Mouse (Mus musculus): ENCODE results near the gene Haspin. TPM values are rescaled to one million over a fixed set of nuclear protein-coding genes. Genes with fewer than 3 reads are reported as not detected.
"Not testable (repeated sequence)": the region's sequence is repeated elsewhere in the genome, so short reads cannot be mapped to it uniquely, and the experiment has no call there.

The Haspin gene
- total RNA-seq, 1 experiment from 2014 or later, result 6.5 TPM

DNA sequence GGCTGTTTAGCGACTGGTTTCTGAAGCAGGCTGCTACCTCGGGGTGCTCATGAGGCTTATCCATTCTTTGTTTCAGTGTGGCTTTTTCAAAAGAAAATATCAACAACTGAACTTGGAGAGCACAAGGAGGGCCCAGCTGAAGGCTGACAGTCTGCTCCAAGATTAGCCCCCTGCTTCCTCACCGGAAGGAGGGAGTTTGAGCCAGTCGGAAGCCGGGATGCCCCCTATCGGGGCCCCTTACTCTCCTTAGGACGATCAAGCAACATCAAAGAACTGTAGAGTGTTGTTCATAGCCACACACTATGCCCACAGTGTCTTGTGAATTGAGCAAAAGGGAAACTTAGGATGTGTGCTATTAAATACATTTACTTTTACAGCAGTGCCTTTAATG lies 8.9 kb upstream of the Haspin start:
- ATAC-seq (replicated peaks; ENCODE audit: insufficient number of reproducible peaks, low FRiP score, low TSS enrichment, poor library complexity, severe bottlenecking), result no peak

DNA sequence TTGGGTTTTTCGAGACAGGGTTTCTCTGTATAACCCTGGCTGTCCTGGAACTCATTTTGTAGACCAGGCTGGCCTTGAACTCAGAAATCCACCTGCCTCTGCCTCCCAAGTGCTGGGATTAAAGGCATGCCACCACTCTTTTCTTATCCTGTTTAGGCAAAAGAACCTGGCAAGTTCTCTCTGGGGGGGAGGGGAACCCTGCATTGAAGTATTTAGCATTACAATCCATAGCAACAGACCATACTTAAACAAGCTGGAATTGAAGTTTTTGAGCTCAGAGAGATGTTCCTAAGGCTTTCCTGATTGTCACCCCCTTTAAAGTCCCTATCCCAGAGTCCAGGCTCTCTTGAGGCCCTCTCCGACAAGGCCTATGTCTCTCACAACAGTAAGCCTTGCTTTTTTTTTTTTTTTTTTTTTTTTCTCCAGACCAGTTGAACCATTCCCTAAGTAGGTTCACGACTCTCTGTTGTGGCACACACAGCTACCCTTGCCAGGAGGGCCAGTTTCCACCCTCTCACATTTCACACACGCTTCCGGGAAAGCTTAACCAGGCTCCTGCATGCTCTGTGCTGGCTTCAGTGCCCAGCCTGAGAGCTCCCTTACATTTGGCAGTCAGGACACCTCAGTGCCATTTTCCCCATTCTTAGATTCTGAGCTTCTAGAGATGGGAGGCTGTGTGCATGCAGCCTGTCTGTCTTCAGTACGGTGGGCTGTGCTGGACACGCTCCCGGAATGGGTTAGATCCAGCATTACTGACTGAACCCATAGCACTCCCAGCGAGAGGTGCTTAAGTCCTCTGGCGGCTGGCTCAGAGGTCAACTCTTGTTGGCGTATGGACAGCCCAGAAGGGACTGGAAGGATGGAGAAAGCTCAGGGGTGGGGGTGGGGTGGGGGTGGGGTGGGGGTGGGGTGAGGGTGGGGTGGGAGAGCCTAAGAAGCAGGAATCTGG lies 8.2 kb upstream of the Haspin start:
- ATAC-seq (replicated peaks; ENCODE audit: insufficient number of reproducible peaks, low FRiP score, low TSS enrichment, poor library complexity, severe bottlenecking), result no peak

DNA sequence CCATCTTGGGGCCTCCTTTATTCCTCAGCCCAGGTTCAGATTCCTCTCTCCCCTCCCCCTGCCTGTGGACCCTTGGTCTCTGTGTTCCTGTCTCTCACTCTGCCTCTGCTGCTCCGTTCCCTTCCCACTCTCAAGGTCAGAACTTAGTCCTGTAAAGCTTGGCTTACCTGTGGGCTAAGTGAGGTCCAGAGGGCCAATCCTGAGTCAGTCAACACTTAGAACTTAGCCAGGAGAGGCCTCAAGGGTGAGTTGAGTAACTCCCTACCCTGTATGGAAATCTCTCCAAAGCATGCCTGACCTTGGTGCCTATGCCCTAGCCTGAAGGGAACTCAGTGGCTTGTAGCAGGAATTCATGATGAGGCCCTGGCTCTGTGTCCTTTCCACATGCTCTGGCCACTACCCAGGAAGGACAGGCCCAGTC lies 6.2 kb upstream of the Haspin start:
- ATAC-seq (replicated peaks; ENCODE audit: insufficient number of reproducible peaks, low FRiP score, low TSS enrichment, poor library complexity, severe bottlenecking), result no peak

DNA sequence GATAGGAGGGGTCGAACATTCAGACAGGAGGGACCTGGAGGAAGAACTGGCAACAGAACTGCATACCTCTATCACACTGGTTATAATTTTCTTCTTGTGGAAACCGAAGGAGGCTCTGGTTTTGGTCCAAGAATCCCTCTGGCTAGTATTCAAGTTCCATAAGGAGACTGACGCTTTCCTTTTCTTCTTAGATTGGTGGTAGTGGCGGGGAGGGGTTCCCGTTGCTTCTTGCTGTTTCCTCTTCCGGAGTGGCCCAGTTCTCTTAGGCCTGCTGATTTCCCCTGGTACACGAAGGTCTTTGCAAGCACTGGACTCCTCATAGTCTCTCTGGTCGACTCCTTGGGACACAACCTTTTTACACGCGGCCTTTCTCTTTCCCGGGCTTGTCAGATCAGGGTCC lies 978 bp downstream of the Haspin start:
- no peak for ATAC-seq (replicated peaks; ENCODE audit: insufficient number of reproducible peaks, low FRiP score, low TSS enrichment, poor library complexity, severe bottlenecking)

DNA sequence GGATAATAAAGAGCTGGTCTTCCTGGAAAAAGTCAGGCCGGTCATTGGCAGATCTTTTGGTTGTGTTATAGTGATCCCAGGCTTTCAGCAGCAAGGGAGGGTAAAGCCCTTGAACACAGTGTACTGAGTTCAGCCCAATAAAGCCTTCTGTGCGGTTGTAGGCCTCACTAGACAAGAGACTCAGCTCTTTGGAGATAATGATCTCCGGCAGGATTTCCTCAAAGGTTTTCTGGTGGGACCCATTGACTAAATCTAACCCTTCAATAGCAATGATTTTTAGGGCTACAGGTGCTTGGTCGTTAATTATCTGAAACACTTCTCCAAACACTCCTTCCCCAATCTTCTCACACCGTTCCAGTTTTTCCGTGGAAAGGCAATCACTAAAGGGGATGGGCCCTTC lies 1.5 kb downstream of the Haspin start:
- ATAC-seq (replicated peaks; ENCODE audit: insufficient number of reproducible peaks, low FRiP score, low TSS enrichment, poor library complexity, severe bottlenecking), result no peak

DNA sequence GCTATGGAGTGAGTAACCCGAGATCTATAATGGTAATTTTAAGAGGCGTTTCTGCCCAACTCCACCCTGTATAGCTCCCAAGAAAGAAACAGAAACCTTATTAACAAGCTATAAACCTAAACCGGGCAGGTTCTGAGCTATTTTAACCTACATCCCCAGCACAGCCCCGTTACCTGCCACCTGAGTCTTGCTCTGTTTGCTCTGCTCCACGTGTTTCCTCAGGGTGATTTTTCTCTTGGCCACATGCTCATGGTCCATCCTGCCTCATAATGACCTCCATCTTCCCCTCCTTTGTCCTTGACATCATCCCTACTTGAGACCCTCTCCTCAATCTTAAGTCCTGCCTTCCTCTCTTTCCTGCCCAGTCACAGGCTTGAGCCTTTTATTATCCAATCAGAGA lies 3.9 kb downstream of the Haspin start:
- no peak for ATAC-seq (replicated peaks; ENCODE audit: insufficient number of reproducible peaks, low FRiP score, low TSS enrichment, poor library complexity, severe bottlenecking)

DNA sequence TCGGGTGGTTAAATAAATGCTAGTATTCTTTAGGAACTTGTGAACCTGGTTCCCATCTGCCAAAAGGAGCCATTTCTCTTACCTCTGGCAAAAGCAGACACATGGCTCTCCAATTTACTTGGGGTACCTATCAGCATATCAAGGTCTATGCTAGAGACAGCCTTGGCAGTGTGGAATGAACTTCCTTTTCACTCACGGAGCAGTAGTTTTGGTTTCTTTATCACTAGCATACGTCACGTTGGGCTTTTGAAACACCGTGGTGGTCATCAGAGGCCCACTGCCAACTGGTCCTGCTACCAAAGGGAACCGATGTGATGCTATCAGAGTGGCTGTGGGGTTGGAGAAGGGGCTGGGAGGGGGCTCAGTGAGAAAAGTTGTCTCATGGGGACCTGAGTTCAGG lies 5.1 kb downstream of the Haspin start:
- ATAC-seq (replicated peaks; ENCODE audit: insufficient number of reproducible peaks, low FRiP score, low TSS enrichment, poor library complexity, severe bottlenecking), result peak; percentile 54; the same call in 1 of the 2 replicates

DNA sequence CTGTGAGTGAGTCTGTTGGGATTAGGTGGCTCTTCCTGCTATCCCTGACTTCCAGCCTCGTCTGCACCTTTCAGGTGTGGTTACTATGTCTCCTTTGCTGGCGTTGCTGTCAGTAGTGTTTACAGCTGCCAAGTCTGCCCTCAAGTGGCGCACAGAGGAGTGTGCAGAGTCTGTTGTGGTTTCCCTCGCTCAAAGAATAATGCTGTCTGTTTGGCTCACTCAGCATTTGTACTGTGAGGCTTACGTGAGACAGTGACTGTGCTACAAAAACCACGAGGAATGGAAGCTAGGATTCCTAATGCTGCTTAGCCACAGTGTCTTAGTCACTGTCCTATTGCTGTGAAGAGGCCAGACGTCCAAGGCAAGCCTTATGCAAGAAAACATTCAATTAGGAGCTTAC lies 7.1 kb downstream of the Haspin start:
- no peak for ATAC-seq (replicated peaks; ENCODE audit: insufficient number of reproducible peaks, low FRiP score, low TSS enrichment, poor library complexity, severe bottlenecking)

DNA sequence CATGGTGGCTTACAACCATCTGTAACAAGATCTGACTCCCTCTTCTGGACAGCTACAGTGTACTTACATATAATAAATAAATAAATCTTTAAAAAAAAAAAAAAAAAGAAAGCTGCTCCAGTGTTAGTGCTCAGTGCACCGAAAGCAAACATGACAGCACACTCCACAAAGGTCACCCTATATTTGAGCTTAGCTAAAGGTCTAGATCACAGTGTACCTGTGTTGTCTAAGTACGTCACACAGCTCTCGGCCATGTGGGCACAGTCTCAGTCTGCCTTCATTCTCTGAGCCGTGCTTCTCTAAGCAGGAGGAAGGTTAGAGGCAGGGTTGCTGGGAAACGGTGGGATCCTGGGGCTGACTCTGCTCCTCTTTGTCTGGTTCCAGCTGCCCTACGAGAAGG lies 11.6 kb downstream of the Haspin start:
- no peak for ATAC-seq (replicated peaks; ENCODE audit: insufficient number of reproducible peaks, low FRiP score, low TSS enrichment, poor library complexity, severe bottlenecking)

DNA sequence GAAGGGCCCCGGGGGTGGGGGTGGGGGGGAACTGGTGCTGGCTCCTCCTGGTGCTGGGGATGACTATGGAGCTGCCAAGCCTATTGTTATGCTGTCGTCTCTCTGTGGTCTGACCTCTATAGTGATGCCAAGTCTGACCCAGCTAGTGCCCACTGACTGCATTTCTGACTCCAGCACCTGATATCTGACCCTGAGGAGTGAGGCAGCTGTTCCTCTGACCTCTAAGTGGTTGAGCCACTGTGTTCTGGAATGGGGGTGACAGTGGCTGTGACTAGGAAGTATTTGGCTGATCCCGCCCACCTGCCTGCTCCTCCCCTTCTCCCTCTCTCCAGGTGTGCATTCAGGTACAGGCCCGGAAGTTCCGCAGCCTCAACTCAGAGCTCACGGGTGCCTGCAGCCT lies 26.7 kb downstream of the Haspin start:
- ATAC-seq (replicated peaks; ENCODE audit: insufficient number of reproducible peaks, low FRiP score, low TSS enrichment, poor library complexity, severe bottlenecking), result no peak

DNA sequence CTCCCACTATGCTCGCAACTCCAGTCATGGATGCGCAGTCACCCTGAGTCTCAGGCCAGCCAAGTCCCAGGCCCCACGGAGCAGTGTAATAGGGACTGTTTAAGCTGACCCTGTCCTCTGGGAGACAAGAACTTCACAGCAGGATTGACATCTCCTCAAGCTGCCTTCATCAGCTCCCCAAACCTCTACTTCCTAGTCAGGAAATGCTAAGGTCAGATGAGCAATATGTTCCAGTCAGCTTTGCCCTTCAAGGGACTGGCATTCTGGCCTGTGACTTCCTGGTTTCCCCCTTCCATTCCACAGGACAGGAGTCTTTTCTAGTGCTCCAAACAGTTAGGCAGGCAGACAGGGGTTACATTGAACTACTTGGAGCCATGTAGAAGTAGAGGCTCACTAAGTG lies 28.2 kb downstream of the Haspin start:
- no peak for ATAC-seq (replicated peaks; ENCODE audit: insufficient number of reproducible peaks, low FRiP score, low TSS enrichment, poor library complexity, severe bottlenecking)

DNA sequence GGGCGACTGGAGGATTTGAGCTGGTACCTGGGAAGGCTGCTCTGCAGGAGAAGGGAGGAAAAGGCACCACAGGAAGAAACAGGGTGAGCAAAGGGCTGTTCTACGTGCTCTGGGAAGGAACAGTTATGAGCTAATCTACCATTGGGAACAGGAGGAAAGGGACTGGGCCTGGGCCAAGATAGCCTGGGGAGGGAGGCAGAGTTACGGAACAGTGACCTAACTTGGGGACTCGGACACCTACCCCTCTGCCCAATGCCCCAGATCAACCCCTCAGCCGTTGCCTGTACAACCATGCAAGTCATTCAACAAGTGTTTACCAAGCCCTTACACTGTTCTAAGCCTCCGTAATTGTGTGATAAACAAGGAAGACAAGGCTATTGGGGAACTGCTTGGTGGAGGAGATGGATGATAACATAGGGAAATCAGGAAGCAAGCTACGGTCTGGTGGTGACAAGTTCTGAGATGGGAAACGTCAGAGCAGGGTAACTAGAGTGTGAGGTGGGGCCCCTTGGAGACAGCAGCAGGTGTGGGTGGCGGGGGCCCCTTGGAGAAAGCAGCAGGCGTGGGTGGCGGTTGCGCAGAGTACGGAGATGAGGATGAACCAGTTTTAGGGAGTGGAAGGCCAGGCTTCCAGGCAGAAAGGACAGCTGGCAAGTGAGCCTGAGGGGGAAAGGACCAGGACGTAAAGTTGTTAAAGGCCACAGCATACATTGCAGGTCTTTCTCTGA lies 29.0 kb downstream of the Haspin start:
- ATAC-seq (replicated peaks; ENCODE audit: insufficient number of reproducible peaks, low FRiP score, low TSS enrichment, poor library complexity, severe bottlenecking), result 0 out of 2 replicates have a peak, but pooled peaks have one; percentile 9

DNA sequence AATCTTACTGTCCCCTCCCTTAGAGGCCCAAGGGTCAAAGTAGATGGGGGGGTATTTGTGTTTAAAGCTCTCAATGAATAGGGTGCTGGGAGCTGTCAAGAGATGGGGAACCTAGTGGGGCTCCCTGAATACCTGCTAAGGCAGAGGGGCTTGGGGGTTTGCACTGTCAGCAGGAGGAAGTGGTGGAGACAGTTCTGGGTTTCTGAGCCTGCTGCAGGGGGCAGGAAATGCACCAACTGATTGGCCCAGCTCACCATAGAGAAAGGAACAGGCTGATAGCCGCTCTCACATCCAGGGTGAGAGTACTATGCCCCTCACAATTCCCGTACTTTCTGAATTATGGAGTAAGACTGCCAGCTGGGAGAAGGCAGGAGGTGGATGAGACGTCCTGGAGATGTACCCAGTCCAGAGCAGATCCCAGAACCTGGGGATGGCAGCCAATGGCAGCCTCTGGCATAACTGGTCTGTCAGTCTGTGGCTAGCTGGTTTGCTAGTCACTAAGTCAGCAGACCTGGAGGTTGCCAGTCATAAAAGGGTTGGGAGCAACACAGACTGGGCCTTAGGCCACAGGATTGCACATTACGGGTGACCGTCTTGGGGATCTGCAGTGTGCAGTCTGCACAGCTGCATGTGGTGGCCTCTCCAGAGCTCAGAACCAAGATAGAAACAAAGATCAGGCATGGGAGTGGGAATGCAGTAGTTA lies 29.7 kb downstream of the Haspin start:
- ATAC-seq (replicated peaks; ENCODE audit: insufficient number of reproducible peaks, low FRiP score, low TSS enrichment, poor library complexity, severe bottlenecking), result no peak

DNA sequence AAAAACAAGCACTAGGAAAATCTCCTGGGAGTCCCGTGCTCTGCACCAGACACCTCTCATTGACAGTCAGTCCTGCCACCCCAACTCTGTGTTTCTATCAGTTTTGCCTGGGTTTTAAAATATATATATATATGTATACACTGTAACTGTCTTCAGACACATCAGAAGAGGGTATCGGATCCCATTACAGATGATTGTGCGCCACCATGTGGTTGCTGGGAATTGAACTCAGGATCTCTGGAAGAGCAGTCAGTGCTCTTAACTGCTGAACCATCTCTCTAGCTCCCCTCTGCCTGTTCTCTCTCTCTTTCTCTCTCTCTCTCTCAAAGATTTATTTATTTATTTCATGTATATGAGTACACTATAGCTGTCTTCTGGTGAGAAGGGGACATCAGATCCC lies 30.7 kb downstream of the Haspin start:
- ATAC-seq (replicated peaks; ENCODE audit: insufficient number of reproducible peaks, low FRiP score, low TSS enrichment, poor library complexity, severe bottlenecking), result not testable (repeated sequence)

DNA sequence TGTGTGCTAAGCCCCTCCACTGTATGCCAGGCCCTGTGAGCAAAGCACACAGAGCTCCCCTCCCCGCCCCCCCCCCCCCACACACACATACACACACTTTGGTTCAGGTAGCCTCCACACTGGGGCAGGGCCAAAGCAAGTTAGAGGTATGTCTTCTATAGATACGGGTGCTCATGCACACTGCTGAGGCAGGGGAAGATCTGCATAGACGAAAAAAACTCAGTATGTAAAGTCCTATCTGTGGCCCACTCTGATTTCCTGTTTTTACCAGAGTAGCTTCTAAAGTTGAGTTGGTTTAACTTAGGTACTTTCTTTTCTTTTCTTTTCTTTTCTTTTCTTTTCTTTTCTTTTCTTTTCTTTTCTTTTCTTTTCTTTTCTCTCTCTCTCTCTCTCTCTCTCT lies 32.8 kb downstream of the Haspin start:
- ATAC-seq (replicated peaks; ENCODE audit: insufficient number of reproducible peaks, low FRiP score, low TSS enrichment, poor library complexity, severe bottlenecking), result no peak

DNA sequence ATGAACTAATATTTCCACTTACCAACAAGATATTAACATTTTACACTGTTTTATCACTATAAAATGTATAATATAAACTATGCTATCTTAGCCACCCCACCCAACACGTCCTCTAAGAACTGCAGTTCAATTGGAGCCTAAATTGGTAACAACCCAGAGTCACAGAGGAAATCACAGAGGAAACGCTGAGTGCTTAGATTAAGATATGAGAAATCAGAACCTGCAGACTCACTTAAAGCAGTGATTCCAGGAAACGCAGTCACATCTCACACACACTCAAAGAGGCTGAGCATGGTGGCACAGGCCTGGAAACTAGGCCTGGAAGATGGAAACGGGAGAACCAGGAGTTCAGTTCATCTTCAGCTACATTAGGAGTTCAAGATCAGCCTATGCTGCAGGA lies 36.8 kb downstream of the Haspin start:
- ATAC-seq (replicated peaks; ENCODE audit: insufficient number of reproducible peaks, low FRiP score, low TSS enrichment, poor library complexity, severe bottlenecking), result no peak

DNA sequence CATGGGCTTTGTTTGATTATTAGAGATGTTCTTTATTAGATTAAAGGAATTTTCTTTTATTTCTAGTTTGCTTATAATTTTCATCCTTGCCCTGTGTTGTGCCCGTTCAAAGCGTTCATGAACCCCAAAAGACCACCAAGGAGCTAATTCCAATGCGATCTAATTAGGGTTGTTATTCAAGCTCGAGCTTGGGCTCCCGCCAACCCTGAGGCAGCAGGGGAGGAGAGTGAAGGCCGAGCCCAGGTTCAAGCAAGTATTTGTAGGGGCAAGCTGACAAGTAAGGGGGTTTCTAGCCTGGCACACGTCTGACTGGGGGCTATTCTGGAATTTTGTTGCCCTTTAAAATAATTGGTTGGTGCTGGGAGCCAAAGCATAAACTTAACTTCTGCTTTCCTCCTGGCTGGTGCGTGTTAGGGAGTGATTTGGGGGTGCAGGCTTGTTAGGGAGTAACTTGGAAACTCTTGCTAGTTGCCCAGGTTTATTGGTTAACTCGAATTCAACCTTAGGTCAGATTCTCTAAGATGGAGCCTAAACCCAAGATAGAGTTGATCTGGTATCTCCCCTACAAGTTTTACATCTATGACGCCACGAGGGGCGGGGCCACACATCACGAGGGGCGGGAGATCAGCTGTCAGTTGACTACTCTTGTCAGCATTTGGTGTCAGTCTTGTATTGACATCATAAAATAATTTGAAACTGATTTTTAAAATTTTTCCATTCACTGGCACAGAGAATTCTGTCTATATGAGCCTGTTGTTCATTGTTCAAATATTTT lies 37.9 kb downstream of the Haspin start:
- ATAC-seq (replicated peaks; ENCODE audit: insufficient number of reproducible peaks, low FRiP score, low TSS enrichment, poor library complexity, severe bottlenecking), result no peak

DNA sequence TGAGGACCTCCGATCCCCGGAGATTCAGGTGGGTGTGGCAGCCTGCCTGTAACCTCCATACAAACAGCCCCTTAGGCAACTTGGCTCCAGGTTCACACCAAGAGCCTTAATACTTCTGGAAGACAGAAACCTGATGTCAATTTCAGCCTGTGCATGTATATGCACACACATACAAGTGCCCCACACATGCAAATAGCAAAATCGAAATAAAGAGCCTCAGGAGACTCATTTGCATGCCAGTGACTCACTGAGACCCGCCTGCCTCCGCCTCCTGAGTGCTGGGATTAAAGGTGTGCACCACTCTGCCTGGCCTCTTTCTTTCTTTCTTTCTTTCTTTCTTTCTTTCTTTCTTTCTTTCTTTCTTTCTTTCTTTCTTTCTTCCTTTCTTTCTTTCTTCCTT lies 39.2 kb downstream of the Haspin start:
- no peak for ATAC-seq (replicated peaks; ENCODE audit: insufficient number of reproducible peaks, low FRiP score, low TSS enrichment, poor library complexity, severe bottlenecking)

Data from monocyte, adult 5-6 weeks (primary cell).